Mouse (Mus musculus): ENCODE measurements around the gene Mmp17. TPM values are rescaled to one million over a fixed set of nuclear protein-coding genes. Genes with fewer than 3 reads are reported as not detected.

Gene Mmp17
- 10 to 100 TPM; 39.5 to 47.2 TPM for total RNA-seq (2021)

DNA sequence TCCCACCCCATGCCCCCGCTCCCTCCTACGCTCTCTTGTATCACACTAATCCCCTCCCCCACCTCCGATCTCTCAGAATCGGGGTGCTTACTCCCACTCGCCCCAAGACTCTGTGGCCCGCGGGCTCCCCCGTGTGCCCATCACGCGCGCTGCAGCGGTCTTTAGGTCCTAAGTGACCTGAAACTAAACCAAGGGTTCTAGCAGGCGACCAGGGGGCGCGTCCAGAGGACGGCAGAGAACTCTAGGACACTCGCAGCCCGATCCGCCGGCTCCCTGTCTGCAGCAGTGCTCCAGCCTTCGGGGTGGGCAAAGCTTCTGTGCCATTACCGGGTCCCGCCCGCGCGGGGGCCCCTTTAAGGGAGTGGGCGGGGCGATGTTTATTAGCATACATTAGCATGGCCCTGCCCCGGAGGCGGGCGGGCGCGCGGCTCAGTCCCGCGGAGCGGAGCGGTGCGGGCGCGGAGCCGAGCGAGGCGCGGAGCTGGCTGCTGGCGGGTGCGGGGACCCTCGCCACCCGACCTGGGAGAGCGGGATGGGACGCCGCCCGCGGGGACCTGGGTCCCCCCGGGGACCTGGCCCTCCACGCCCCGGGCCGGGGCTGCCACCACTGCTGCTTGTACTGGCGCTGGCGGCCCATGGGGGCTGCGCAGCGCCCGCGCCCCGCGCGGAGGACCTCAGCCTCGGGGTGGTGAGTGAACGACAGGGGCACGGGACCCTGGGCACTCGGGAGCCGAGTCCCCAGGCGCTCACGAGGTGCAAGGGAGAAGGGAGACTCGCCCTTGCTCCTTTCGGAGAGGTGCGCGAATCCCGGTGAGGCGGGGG lies at the start of gene Mmp17:
Gene Mmp17, plus strand, starts transcription at position 409 of the 822 bp plus-strand sequence.
- peak; percentile 85 for DNase-seq
- intact Hi-C loops (cut with DNase I), result loop anchor here (5.0 kb wide), 1 partner anchor 407 kb away; no protein-coding TSS in a partner anchor

DNA sequence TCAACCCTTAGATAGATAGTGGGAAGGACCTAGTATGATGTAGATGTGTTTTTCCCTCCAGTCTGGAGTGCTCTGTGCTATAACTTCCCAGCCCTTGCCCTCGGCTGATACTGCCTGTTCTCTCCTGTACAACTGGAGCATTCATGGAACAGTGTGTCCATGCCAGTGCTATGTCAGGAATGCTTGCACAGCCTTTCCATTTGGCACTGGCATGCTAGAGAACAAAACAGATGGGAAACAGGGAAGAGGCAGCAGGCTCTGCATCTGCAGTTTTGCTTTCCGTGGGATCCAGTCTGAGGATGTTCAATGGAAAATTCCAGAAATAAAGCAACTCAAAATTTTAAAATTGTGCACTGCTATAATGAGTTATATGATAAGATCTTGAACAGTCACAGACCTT lies 49.5 kb upstream of the Mmp17 start:
- intact Hi-C loops (cut with DNase I), result no loop called here
- DNase-seq, result no peak

DNA sequence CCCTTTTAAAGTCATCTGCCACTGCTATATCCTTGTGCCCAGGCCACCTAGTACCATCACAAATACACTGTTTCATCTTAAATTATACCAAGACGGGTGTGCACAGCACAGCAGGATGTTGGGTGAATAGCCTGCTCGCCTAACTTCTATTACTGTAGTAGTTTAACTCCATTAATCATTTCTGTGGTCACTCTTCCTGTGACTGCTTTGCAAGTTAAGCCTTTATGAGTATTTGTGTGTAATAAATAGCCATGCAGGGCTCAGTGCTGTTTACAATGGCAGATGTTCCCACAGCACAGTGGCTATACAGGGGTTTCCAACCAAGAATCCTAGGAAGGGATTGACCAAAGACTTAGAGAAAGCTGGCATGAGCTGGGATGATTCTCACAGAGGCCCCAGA lies 48.9 kb upstream of the Mmp17 start:
- DNase-seq, result no peak
- intact Hi-C loops (cut with DNase I), result no loop called here

DNA sequence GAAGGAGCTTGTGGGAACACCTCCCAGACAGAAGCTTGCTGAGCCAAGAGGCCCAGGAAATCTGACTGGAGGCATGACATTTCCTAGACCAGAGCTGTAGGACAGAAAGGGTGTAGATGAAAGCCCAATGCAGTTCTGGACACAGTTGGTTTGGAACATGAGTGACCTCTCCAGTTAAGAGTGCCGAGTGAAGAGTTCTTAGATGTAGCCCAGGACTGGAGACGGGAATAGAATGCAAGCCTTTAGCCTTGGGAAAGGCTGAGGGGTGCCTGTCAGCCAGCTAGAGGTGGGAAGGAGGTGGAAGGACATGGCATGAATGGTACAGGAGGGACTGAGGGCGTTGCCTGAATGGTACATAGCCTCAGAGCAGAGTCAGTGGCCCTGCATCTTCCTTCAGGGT lies 48.5 kb upstream of the Mmp17 start:
- no peak for DNase-seq

DNA sequence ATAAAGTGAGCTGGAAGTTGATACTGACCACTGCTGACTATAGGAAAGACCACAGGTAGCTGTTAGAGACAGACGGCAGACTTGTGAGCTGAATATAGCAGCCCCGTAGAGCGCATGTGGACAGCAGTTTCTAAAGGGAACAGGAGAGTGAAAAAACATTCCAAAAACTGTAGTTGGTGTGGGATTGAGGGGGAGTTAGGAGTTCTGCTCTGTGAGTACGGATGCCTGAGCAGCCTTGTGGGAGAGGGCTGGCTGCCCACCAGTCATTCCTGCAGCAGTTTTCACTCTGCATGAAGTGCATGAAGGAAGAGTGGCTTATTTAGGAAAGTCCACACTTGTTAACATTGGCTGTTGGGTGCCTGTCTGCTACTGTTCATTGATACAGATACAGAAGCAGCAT lies 45.1 kb upstream of the Mmp17 start:
- intact Hi-C loops (cut with DNase I), result no loop called here
- DNase-seq, result no peak

More for the DNA sequence above, 48.5 kb upstream of the Mmp17 start:
- intact Hi-C loops (cut with DNase I), result no loop called here

DNA sequence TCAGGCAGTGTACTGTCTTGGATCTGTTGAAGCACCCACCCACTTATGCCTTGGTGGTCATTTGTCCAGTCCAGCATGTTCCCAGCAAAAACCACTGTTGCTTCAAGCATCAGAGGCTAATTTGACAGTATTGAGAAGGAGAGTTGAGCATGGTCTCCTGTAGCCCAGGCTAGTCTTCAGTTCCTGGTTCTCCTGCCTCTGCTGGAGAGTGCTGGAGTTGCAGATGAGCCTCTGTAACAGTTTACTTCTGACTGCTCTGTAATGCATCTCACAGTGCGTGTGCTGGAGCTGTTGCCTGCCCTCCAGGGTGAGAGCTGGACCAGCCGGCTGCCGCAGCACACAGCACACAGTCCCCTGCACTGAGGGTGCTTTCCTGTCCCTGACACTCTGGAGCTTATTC lies 41.7 kb upstream of the Mmp17 start:
- no peak for DNase-seq
- intact Hi-C loops (cut with DNase I), result no loop called here

DNA sequence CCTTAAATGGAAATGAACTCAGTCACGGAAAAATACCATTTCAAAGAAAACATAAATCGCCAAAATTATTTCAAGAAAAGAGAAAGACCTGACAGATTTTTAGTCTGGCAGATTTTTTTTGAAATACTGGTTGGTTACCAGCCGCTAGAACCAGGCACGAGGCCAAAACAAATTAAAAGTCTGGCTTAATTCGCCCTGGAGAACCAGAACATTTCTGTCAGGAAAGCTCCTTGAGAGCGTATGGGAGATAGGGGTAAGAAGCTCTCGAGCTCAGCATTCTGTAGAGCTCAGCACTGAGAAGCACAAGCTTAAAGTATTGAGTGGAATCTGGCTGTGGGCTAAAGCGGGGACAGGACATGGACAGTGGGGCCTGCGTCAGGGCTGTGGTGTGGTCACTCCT lies 38.2 kb upstream of the Mmp17 start:
- no peak for DNase-seq
- intact Hi-C loops (cut with DNase I), result no loop called here

DNA sequence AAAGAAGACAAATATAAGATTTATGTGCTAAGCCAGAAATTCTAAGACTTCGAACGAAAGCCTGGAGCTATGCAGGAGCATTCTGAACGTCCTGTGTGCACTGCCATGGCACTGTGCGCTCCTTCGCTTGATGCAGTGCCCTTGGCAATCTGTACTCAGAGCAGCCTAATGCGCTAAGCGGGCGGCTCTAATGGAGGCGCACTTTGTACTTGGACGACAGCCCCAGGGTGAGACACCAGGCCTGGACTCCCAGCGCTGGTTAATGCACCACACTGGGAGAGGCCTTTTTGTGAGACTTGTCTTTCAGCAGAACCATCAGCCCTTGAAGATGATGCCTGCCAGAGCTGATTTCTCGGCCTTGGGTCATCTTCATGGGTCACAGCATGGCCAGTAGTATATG lies 34.3 kb upstream of the Mmp17 start:
- intact Hi-C loops (cut with DNase I), result no loop called here
- DNase-seq, result no peak

DNA sequence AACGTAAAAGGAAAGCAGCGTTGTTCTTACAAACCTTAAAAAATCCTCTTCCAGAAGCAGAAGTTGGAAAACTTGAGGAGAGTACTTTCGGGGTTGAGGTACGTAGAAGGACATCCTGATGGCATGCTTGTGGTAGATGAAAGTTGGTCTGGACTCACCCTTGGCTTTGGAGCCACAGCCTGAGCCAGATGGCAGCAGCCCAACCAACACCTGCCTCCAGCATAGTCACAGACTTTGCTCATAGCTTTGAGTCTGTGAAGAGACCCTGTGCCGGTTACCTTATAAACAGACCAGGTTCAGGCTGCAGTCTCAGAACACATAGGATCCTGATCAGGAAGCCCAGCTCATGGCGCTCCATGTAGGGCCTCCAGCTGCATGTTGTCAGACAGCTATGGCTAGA lies 33.2 kb upstream of the Mmp17 start:
- intact Hi-C loops (cut with DNase I), result no loop called here
- DNase-seq, result no peak

DNA sequence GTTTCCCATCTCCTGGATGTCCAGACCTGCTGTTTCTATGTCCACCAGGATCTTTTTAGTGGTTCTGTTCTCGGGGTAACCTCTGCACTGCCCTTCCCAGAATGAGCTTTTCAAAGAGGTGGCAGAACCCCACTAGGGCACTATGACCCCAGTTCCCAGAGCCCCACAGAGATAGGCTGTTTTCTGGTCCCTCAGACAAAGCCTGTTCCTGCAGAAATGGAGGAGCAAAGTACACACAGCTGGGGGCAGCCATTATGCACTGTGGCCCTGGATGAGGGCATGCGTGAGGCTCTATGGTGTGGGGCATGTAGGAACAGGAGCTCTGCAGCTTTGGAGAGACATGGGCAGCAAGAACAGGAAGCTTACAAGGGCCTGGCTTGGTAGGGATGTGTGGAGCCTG lies 32.0 kb upstream of the Mmp17 start:
- no peak for DNase-seq
- intact Hi-C loops (cut with DNase I), result no loop called here

DNA sequence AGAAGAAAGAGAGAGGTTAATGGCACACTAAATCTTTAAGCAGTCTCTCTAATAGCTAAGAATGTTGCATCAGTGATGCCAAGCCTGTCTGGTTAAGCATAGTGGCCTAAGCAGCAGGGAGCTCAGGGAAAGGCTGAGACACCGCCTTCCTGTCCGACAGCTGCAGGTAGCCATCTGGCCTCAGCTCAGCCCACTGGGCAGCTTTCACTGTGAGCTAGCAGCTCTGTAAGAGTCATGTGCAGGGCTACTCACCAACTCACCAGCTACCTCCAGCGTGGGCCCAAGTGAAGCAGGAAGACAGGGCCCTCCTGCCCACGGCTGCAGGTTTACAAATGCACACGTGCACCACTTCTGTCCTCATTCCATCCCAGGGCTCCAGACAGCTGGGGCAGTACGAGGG lies 30.3 kb upstream of the Mmp17 start:
- DNase-seq, result no peak
- intact Hi-C loops (cut with DNase I), result no loop called here

DNA sequence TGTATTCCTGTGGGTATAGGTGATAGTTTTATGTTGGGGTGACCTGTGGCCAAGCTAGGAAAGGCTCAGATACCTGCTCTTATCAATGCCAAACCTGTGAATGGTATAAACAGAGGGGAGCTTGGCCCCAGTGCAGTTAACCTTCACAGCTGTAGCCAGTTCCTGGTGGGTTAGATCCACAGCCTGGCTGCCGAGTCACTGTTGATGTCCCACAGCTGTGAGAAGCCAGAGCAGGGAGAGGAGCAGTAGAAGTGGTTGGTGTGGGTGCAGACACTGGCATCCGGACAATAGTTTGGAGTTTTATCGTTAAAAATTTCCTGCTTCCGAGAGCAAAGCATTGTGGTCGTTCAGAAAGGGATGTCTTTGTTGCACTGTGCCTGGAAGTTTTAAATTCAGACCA lies 25.4 kb upstream of the Mmp17 start:
- DNase-seq, result no peak
- intact Hi-C loops (cut with DNase I), result no loop called here

DNA sequence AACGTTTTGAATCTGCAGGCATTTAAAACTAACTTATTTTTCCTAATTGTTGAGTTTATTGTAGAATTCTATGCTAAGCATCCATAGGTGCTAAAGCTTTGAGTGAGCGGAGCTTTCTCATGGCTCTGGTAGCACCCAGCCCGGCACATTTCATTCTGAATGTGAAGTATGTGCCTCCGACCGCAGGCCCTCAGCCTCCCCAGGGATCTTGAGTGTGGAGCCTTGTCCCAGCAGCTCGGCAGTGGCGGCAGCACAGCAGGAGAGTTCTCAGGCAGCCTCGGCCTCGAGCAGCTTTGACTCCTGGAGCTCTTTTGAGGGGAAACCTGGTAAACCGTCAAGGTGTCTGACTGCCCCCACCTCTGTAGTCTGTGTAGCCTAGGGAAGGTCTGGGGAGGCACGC lies 24.7 kb upstream of the Mmp17 start:
- intact Hi-C loops (cut with DNase I), result no loop called here
- no peak for DNase-seq

DNA sequence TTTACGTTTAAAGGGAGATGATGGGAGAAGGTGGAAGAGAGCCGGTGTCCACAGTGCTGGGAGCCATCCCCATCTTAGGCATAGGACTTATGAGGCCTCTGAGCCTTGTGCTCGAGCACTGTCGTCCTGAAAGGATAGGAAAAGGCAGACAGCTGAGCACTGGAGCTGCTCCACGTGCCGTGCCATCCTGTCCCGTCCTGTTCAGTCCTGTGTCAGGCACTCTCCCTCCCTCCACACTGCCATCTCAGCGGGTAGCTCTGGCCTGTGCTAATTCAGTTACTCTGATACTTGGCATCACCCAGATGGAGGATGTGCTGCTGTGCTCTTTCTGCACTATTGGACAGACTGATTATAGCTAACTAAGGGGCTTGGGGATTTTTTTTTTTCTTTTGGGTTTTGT lies 21.6 kb upstream of the Mmp17 start:
- intact Hi-C loops (cut with DNase I), result loop anchor here (5.0 kb wide), 1 partner anchor 50 kb away; no protein-coding TSS in a partner anchor
- no peak for DNase-seq

DNA sequence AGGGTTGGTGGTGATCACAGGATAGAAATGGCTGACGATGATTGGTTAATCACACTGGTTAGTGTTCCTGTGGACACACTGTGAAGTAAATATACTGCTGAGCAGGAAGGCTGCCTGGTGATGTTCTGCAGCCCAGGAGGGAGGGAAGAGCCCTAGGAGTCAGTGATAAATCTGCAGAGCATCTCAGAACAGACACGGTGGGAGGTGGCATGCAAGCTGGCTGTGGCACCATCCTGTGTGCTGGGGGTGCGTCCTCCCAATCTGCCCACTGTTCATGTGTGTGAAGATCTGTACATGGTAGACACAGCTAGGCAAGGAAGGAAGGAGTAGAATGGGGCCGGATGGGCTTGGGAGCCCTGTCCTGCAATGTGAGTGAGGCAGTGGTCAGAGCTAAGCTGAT lies 15.4 kb upstream of the Mmp17 start:
- intact Hi-C loops (cut with DNase I), result no loop called here
- no peak for DNase-seq

DNA sequence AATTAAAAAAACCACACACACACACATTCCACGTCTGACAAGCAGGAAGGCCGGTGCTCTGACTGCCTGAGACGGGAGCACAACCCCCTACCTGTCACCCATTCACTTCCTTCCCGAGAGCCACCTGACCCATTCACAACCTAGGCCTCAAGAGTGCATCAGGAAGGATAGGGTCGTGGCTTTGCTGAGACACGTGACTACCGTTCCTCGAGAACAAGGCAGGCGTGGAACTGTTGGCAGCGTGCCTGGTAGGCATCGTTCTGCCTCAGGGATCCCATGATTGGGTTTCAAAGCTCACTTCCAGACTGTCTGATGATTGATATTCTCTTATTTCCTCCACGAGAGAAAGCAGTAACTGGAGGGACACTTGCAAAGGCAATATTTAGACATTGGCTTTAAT lies 5.8 kb upstream of the Mmp17 start:
- DNase-seq, result no peak

DNA sequence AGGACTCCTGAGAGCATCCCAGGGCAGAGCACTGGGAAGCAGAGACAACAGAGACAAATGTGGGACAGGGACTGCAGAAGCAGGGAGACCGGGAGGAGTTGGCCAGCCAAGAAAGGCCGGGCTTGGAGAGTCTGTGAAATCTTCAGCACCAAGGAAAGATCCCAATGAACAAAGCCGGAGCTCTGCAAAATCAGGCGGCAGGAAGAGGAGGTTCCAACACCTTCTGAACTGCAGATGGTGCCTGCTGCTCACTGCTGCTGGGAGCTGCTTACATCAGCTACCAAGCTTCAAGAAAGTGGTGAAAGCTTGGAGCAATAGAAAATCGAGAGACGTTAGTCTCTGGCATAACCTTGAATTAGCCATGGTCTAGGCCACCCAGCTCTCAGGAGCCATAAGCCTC lies 3.9 kb upstream of the Mmp17 start:
- intact Hi-C loops (cut with DNase I), result loop anchor here (5.0 kb wide), 1 partner anchor 403 kb away; no protein-coding TSS in a partner anchor
- no peak for DNase-seq

More for the DNA sequence above, 5.8 kb upstream of the Mmp17 start:
- intact Hi-C loops (cut with DNase I), result no loop called here

DNA sequence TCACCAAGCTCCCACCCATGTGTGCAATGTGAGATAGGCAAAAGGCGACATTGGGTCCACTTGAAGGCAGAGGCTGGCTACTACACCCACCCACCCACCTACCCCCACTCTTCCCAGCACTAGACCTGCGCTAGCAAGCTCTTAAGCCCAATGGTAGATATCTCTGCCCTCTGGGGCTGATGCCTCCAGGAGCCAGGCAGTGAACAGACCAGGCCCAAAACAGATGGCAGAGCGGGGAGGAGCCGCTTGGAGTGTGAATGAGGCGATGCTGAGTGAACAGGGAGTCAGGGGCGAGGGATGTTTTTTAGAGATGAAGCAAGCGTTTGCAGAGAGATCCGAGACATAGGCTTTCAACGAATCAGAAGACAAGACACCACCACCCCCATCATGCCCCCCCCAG lies 3.4 kb upstream of the Mmp17 start:
- intact Hi-C loops (cut with DNase I), result loop anchor here (5.0 kb wide), 1 partner anchor 403 kb away; no protein-coding TSS in a partner anchor
- no peak for DNase-seq

DNA sequence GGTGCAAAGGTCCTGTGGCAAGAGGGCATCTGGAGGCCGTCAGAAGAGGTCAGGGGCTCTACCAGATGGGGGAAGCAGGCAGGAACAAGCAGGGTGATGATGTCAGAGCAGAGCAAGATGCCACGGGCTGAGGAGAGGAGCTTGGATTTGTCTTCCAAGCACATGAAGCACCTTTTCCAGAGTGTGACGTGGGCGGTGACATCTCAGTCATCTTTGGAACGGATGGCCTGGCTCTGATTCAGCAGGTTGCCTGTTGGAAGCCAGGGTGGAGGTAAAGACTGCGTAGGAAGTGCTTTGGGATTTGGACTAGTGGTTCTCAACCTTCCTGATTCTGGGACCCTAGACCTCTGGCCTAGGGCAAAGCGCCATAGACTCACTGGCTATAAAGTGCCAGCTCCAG lies 3.0 kb upstream of the Mmp17 start:
- no peak for DNase-seq
- intact Hi-C loops (cut with DNase I), result loop anchor here (5.0 kb wide), 1 partner anchor 404 kb away; no protein-coding TSS in a partner anchor

DNA sequence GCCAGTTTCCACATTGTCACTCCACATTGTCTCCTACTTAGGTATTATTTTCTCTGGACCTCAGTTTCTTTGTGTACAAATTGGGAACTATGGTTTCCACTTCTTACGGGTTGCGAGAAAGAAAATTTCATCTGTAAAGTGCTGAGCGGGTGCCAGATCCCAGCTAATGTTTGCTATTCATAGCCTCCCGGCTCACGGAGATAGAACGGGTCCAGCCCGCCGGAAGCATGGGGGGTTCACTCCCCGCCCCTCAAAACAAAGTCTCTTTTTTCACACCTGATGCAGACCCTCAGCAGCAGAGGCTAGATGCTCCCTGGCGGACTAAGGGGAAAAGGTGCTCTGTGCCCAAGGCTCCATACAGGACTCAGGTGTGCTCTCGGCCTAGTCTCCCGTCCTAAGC lies 638 bp upstream of the Mmp17 start:
- DNase-seq, result no peak

DNA sequence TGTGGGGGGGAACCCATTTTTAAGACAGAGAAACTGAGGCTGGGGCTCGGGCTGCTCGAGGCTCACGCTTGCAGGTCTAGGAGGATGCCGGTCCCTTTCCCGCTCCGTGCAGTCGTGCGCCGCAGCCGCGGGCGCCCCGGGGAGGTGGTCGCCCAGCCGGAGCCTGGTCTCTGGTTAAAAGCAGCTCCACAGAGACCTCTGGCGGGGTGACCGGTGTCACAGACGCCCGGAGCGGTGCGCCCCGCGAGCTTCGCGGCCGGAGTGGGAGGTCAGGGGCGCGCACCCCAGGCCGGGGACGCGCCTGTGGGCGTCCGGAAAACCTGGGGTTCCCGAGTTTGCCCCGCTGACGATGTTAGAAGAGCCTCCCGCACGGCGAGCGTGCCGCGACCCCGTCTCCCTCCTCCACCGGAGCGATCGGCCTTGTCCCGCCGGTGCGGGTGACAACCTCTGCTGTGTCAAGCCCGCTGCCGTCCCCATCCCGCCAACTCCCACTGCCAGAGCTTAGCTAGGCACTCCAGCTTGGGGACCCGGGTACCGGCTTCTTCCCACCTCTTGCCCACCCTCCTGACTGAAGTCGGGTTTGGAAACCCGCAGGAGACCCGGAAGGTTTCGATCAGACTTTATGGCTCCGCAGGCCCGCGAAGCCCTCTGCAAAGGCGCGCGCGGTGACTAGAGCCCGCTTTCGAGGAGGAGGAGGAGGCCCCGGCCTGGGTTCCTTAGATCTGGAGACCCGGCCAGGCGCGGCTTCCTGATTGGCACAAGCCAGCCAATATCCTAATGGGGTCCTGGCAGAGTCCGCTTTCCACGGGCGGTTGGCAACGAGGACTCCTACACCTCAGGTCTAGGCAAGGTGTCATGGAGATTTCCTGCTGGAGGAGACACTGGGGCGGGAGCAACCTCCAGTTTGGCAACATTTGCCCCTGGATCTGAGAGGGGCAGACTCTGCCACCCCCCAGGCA lies 893 bp downstream of the Mmp17 start:
- intact Hi-C loops (cut with DNase I), result loop anchor here (5.0 kb wide), 2 partner anchors 193 to 408 kb away; no protein-coding TSS in a partner anchor
- peak; percentile 41 for DNase-seq

More for the DNA sequence above, 638 bp upstream of the Mmp17 start:
- intact Hi-C loops (cut with DNase I), result loop anchor here (5.0 kb wide), 1 partner anchor 406 kb away; no protein-coding TSS in a partner anchor

Data from left cerebral cortex, postnatal 4 days (tissue).